Mouse (Mus musculus): Measurements from ENCODE around the gene Mapk8ip3.

GRCm38 (mm10) chr17:24888862-24889261 lies 47.9 kb downstream of the Mapk8ip3 start:
- TF ChIP-seq CTCF (IDR thresholded peaks at IDR 0.05; ENCODE audit: low read depth, low read length): no peak
- no peak for TF ChIP-seq EP300 (IDR thresholded peaks at IDR 0.05; ENCODE audit: insufficient read depth, low read depth, low read length)
